Mouse (Mus musculus): ENCODE results near the gene Gm33543. TPM values are rescaled to one million over a fixed set of nuclear protein-coding genes. Genes with fewer than 3 reads are reported as not detected.
A peak's percentile ranks its signal among the peaks of the same experiment; 100 is the strongest.

Gene Gm33543
- total and polyA plus RNA-seq, 2 experiments from 2014 or later = not detected

- H3K4me2 ChIP-seq (ENCODE audit: low read depth) = peak overlapping the region; percentile 25; the same call in 1 of the 2 replicates
- TF ChIP-seq CTCF (IDR thresholded peaks at IDR 0.05; ENCODE audit: low read depth) = no peak
- WGBS = 32% methylated on average over 8 of the region's 8 CpGs
- no peaks in the 10 kb centered on the region for H3K27me3 ChIP-seq (ENCODE audit: insufficient read depth, low read length)
- H3K27ac ChIP-seq (ENCODE audit: low read depth, low read length) = no peak overlapping the region
- DNase-seq (peak; percentile 60), ATAC-seq (peak; percentile 53)
- H3K4me3 ChIP-seq (ENCODE audit: low read depth, low read length) = no peak overlapping the region
- H3K4me1 ChIP-seq (ENCODE audit: insufficient read depth) = peaks cover 6% of the 10 kb centered on the region; the same call in 1 of the 2 replicates
- no peak overlapping the region for H3K9ac ChIP-seq
- H3K36me3 ChIP-seq (ENCODE audit: insufficient read depth) = no peaks in the 10 kb centered on the region
- no peaks in the 10 kb centered on the region for H3K9me3 ChIP-seq (ENCODE audit: low read length)
Measured at GRCm38 (mm10) chr10:95791427-95791804, 51.3 kb downstream of the Gm33543 start.

- Histone ChIP-seq H3K27ac (ENCODE audit: low read depth, low read length) (0 out of 2 replicates have a peak overlapping the region, but pooled peaks have one; percentile 4), H3K36me3 (ENCODE audit: insufficient read depth) (no peaks in the 10 kb centered on the region), H3K4me2 (ENCODE audit: low read depth) (peak overlapping the region; percentile 25), H3K4me1 (ENCODE audit: insufficient read depth) (peaks cover 6% of the 10 kb centered on the region; the same call in 1 of the 2 replicates), H3K9ac (no peak overlapping the region), H3K27me3 (ENCODE audit: insufficient read depth, low read length) (no peaks in the 10 kb centered on the region), H3K4me3 (ENCODE audit: low read depth, low read length) (peak overlapping the region; percentile 1; the same call in 1 of the 2 replicates), H3K9me3 (ENCODE audit: low read length) (no peaks in the 10 kb centered on the region)
- no peak for TF ChIP-seq CTCF (IDR thresholded peaks at IDR 0.05; ENCODE audit: low read depth)
- WGBS = 24% methylated on average over 15 of the region's 15 CpGs
- ATAC-seq (peak; percentile 75), DNase-seq (peak; percentile 62)
Measured at GRCm38 (mm10) chr10:95790771-95791426, 51.8 kb downstream of the Gm33543 start.

- no peaks in the 10 kb centered on the region for H3K27me3 ChIP-seq (ENCODE audit: insufficient read depth, low read length)
- no peak for ATAC-seq
- H3K4me1 ChIP-seq (ENCODE audit: insufficient read depth) = peaks cover 6% of the 10 kb centered on the region; the same call in 1 of the 2 replicates
- 92% methylated on average over 2 of the region's 2 CpGs for WGBS
- no peak overlapping the region for H3K4me2 ChIP-seq (ENCODE audit: low read depth)
- TF ChIP-seq CTCF (IDR thresholded peaks at IDR 0.05; ENCODE audit: low read depth) = no peak
- no peaks in the 10 kb centered on the region for H3K36me3 ChIP-seq (ENCODE audit: insufficient read depth)
- H3K9ac ChIP-seq = no peak overlapping the region
- no peak overlapping the region for H3K4me3 ChIP-seq (ENCODE audit: low read depth, low read length)
- H3K9me3 ChIP-seq (ENCODE audit: low read length) = no peaks in the 10 kb centered on the region
- no peak for DNase-seq
- H3K27ac ChIP-seq (ENCODE audit: low read depth, low read length) = no peak overlapping the region
Measured at GRCm38 (mm10) chr10:95787176-95787575, 55.6 kb downstream of the Gm33543 start.

GRCm38 (mm10) chr10:95784837-95785236 is 57.9 kb downstream of the Gm33543 start:
- H3K27me3 ChIP-seq (ENCODE audit: insufficient read depth, low read length) = no peaks in the 10 kb centered on the region
- no peak for TF ChIP-seq CTCF (IDR thresholded peaks at IDR 0.05; ENCODE audit: low read depth)
- no peaks in the 10 kb centered on the region for H3K4me1 ChIP-seq (ENCODE audit: insufficient read depth)
- ATAC-seq = no peak
- no peak overlapping the region for H3K9ac ChIP-seq
- H3K27ac ChIP-seq (ENCODE audit: low read depth, low read length) = no peak overlapping the region
- WGBS = 58% methylated on average over 7 of the region's 7 CpGs
- DNase-seq = no peak
- no peaks in the 10 kb centered on the region for H3K36me3 ChIP-seq (ENCODE audit: insufficient read depth)
- no peak overlapping the region for H3K4me3 ChIP-seq (ENCODE audit: low read depth, low read length)
- H3K4me2 ChIP-seq (ENCODE audit: low read depth) = no peak overlapping the region
- no peaks in the 10 kb centered on the region for H3K9me3 ChIP-seq (ENCODE audit: low read length)

GRCm38 (mm10) chr10:95780881-95781600 is 61.7 kb downstream of the Gm33543 start:
- Histone ChIP-seq H3K9me3 (ENCODE audit: low read length) (no peaks in the 10 kb centered on the region), H3K27ac (ENCODE audit: low read depth, low read length) (no peak overlapping the region), H3K4me2 (ENCODE audit: low read depth) (no peak overlapping the region), H3K4me1 (ENCODE audit: insufficient read depth) (no peaks in the 10 kb centered on the region), H3K4me3 (ENCODE audit: low read depth, low read length) (no peak overlapping the region), H3K27me3 (ENCODE audit: insufficient read depth, low read length) (no peaks in the 10 kb centered on the region), H3K9ac (no peak overlapping the region), H3K36me3 (ENCODE audit: insufficient read depth) (no peaks in the 10 kb centered on the region)
- no peak for TF ChIP-seq CTCF (IDR thresholded peaks at IDR 0.05; ENCODE audit: low read depth)
- ATAC-seq (no peak), DNase-seq (no peak)
- 84% methylated on average over 8 of the region's 8 CpGs for WGBS

GRCm38 (mm10) chr10:95779801-95780385 is 62.8 kb downstream of the Gm33543 start:
- WGBS = 91% methylated on average over 13 of the region's 13 CpGs
- no peak for ATAC-seq

GRCm38 (mm10) chr10:95778622-95779021 is 64.1 kb downstream of the Gm33543 start:
- Histone ChIP-seq H3K9me3 (ENCODE audit: low read length) (no peaks in the 10 kb centered on the region), H3K27me3 (ENCODE audit: insufficient read depth, low read length) (no peaks in the 10 kb centered on the region), H3K9ac (no peak overlapping the region), H3K4me2 (ENCODE audit: low read depth) (no peak overlapping the region), H3K4me1 (ENCODE audit: insufficient read depth) (no peaks in the 10 kb centered on the region), H3K36me3 (ENCODE audit: insufficient read depth) (no peaks in the 10 kb centered on the region), H3K27ac (ENCODE audit: low read depth, low read length) (no peak overlapping the region), H3K4me3 (ENCODE audit: low read depth, low read length) (no peak overlapping the region)
- 87% methylated on average over 8 of the region's 8 CpGs for WGBS
- TF ChIP-seq CTCF (IDR thresholded peaks at IDR 0.05; ENCODE audit: low read depth) = no peak
- no peak for ATAC-seq
- no peak for DNase-seq

More at GRCm38 (mm10) chr10:95779801-95780385, 62.8 kb downstream of the Gm33543 start:
- Histone ChIP-seq H3K27me3 (ENCODE audit: insufficient read depth, low read length) (no peaks in the 10 kb centered on the region), H3K9ac (no peak overlapping the region), H3K4me2 (ENCODE audit: low read depth) (no peak overlapping the region), H3K4me1 (ENCODE audit: insufficient read depth) (no peaks in the 10 kb centered on the region), H3K27ac (ENCODE audit: low read depth, low read length) (no peak overlapping the region), H3K36me3 (ENCODE audit: insufficient read depth) (no peaks in the 10 kb centered on the region), H3K4me3 (ENCODE audit: low read depth, low read length) (no peak overlapping the region), H3K9me3 (ENCODE audit: low read length) (no peaks in the 10 kb centered on the region)
- DNase-seq = no peak
- TF ChIP-seq CTCF (IDR thresholded peaks at IDR 0.05; ENCODE audit: low read depth) = no peak
